Mouse (Mus musculus): ENCODE results near the gene Gm4340. TPM values are rescaled to one million over a fixed set of nuclear protein-coding genes. Genes with fewer than 3 reads are reported as not detected.
"Not testable (repeated sequence)": the region's sequence is repeated elsewhere in the genome, so short reads cannot be mapped to it uniquely, and the experiment has no call there.

Gm4340 gene
- not detected in 2 replicates for polyA plus RNA-seq (2015; fragmentation: Nextera tagmentation; extraction: Ambion mirVana)

DNA sequence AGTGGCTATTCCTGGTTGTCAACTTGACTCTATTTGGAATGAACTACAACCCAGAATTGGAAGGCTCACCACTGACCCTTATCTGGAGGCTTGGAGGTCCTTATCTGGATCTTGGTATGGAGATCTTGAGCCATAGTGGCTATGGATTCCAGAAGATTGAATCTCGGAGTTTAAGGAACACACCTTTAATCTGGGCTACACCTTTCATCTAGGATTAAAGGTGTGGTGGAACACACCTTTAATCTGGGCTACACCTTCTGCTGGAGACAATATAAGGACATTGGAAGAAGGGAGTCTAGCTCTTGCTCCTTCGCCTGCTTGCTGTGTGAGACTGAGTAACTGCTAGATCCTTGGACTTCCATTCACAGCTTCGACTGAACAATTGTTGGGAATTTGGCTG lies at the start of gene Gm4340:
Gene Gm4340, plus strand, starts transcription at position 301 of the 400 bp plus-strand sequence.
- not testable (repeated sequence) for H3K9me3 ChIP-seq; H3K4me2 ChIP-seq; H3K27me3 ChIP-seq; H3K4me3 ChIP-seq; H3K27ac ChIP-seq; H3K9ac ChIP-seq; H3K36me3 ChIP-seq; ATAC-seq (ENCODE audit: borderline replicate concordance, extremely low read depth, low FRiP score, low TSS enrichment); H3K4me1 ChIP-seq
- no CpG with 5 or more reads among the region's 3 CpGs for WGBS

DNA sequence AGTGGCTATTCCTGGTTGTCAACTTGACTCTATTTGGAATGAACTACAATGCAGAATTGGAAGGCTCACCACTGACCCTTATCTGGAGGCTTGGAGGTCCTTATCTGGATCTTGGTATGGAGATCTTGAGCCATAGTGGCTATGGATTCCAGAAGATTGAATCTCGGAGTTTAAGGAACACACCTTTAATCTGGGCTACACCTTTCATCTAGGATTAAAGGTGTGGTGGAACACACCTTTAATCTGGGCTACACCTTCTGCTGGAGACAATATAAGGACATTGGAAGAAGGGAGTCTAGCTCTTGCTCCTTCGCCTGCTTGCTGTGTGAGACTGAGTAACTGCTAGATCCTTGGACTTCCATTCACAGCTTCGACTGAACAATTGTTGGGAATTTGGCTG lies 42.6 kb upstream of the Gm4340 start, which contains the start of gene Gm6763:
Gene Gm6763, plus strand, starts transcription at position 301 of the 400 bp plus-strand sequence.
- H3K4me1 ChIP-seq; H3K9ac ChIP-seq; H3K9me3 ChIP-seq; ATAC-seq (ENCODE audit: borderline replicate concordance, extremely low read depth, low FRiP score, low TSS enrichment); H3K27ac ChIP-seq; H3K4me2 ChIP-seq; H3K36me3 ChIP-seq; H3K4me3 ChIP-seq; H3K27me3 ChIP-seq: not testable (repeated sequence)
- WGBS = no CpG with 5 or more reads among the region's 3 CpGs

DNA sequence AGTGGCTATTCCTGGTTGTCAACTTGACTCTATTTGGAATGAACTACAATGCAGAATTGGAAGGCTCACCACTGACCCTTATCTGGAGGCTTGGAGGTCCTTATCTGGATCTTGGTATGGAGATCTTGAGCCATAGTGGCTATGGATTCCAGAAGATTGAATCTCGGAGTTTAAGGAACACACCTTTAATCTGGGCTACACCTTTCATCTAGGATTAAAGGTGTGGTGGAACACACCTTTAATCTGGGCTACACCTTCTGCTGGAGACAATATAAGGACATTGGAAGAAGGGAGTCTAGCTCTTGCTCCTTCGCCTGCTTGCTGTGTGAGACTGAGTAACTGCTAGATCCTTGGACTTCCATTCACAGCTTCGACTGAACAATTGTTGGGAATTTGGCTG lies 34.1 kb upstream of the Gm4340 start, which contains the start of gene Gm8764:
Gene Gm8764, plus strand, starts transcription at position 301 of the 400 bp plus-strand sequence.
- not testable (repeated sequence) for H3K4me2 ChIP-seq; H3K36me3 ChIP-seq; H3K27me3 ChIP-seq; H3K4me3 ChIP-seq; H3K9me3 ChIP-seq; H3K27ac ChIP-seq; ATAC-seq (ENCODE audit: borderline replicate concordance, extremely low read depth, low FRiP score, low TSS enrichment); H3K4me1 ChIP-seq; H3K9ac ChIP-seq
- WGBS = no CpG with 5 or more reads among the region's 3 CpGs

DNA sequence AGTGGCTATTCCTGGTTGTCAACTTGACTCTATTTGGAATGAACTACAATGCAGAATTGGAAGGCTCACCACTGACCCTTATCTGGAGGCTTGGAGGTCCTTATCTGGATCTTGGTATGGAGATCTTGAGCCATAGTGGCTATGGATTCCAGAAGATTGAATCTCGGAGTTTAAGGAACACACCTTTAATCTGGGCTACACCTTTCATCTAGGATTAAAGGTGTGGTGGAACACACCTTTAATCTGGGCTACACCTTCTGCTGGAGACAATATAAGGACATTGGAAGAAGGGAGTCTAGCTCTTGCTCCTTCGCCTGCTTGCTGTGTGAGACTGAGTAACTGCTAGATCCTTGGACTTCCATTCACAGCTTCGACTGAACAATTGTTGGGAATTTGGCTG lies 25.6 kb upstream of the Gm4340 start, which contains the start of gene Gm21304:
Gene Gm21304, plus strand, starts transcription at position 301 of the 400 bp plus-strand sequence.
- H3K9me3 ChIP-seq; H3K36me3 ChIP-seq; H3K4me1 ChIP-seq; H3K4me2 ChIP-seq; H3K27me3 ChIP-seq; ATAC-seq (ENCODE audit: borderline replicate concordance, extremely low read depth, low FRiP score, low TSS enrichment); H3K27ac ChIP-seq; H3K9ac ChIP-seq; H3K4me3 ChIP-seq: not testable (repeated sequence)
- no CpG with 5 or more reads among the region's 3 CpGs for WGBS

DNA sequence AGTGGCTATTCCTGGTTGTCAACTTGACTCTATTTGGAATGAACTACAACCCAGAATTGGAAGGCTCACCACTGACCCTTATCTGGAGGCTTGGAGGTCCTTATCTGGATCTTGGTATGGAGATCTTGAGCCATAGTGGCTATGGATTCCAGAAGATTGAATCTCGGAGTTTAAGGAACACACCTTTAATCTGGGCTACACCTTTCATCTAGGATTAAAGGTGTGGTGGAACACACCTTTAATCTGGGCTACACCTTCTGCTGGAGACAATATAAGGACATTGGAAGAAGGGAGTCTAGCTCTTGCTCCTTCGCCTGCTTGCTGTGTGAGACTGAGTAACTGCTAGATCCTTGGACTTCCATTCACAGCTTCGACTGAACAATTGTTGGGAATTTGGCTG lies 17.1 kb upstream of the Gm4340 start, which contains the start of gene Gm21312:
Gene Gm21312, plus strand, starts transcription at position 301 of the 400 bp plus-strand sequence.
- not testable (repeated sequence) for H3K4me3 ChIP-seq; H3K4me1 ChIP-seq; H3K4me2 ChIP-seq; H3K9ac ChIP-seq; H3K27ac ChIP-seq; ATAC-seq (ENCODE audit: borderline replicate concordance, extremely low read depth, low FRiP score, low TSS enrichment); H3K27me3 ChIP-seq; H3K9me3 ChIP-seq; H3K36me3 ChIP-seq
- no CpG with 5 or more reads among the region's 3 CpGs for WGBS

DNA sequence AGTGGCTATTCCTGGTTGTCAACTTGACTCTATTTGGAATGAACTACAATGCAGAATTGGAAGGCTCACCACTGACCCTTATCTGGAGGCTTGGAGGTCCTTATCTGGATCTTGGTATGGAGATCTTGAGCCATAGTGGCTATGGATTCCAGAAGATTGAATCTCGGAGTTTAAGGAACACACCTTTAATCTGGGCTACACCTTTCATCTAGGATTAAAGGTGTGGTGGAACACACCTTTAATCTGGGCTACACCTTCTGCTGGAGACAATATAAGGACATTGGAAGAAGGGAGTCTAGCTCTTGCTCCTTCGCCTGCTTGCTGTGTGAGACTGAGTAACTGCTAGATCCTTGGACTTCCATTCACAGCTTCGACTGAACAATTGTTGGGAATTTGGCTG lies 8.6 kb upstream of the Gm4340 start, which contains the start of gene Gm20765:
Gene Gm20765, plus strand, starts transcription at position 301 of the 400 bp plus-strand sequence.
- not testable (repeated sequence) for H3K27ac ChIP-seq; H3K4me3 ChIP-seq; H3K36me3 ChIP-seq; H3K4me2 ChIP-seq; H3K4me1 ChIP-seq; H3K9me3 ChIP-seq; ATAC-seq (ENCODE audit: borderline replicate concordance, extremely low read depth, low FRiP score, low TSS enrichment); H3K27me3 ChIP-seq; H3K9ac ChIP-seq
- WGBS = no CpG with 5 or more reads among the region's 3 CpGs

DNA sequence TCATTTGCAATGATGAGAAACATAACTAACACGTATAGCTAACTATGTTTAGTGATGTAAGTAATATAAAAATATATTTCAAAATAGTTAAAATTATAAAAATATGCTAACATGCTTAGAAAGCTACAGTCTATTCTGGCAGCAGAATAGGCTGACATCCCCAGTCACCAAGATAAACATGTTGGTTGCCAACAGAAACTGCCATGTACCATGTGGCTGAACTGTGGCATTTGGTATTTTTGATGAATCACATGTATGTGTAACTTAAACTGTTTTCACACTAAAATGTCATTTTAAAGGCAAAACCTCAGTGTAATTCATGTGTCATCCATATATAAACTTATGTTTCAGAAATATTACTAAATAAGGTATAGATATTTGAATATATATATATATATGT lies 15.8 kb downstream of the Gm4340 start:
- no peaks in the 10 kb centered on the region for H3K36me3 ChIP-seq
- no peak for ATAC-seq (ENCODE audit: borderline replicate concordance, extremely low read depth, low FRiP score, low TSS enrichment)
- H3K4me2 ChIP-seq = no peak overlapping the region
- no peak overlapping the region for H3K27ac ChIP-seq
- no peaks in the 10 kb centered on the region for H3K9me3 ChIP-seq
- no peak overlapping the region for H3K4me3 ChIP-seq
- WGBS = 89% methylated on average over 1 of the region's 1 CpGs
- H3K9ac ChIP-seq = no peak overlapping the region
- no peaks in the 10 kb centered on the region for H3K4me1 ChIP-seq
- H3K27me3 ChIP-seq = no peaks in the 10 kb centered on the region

DNA sequence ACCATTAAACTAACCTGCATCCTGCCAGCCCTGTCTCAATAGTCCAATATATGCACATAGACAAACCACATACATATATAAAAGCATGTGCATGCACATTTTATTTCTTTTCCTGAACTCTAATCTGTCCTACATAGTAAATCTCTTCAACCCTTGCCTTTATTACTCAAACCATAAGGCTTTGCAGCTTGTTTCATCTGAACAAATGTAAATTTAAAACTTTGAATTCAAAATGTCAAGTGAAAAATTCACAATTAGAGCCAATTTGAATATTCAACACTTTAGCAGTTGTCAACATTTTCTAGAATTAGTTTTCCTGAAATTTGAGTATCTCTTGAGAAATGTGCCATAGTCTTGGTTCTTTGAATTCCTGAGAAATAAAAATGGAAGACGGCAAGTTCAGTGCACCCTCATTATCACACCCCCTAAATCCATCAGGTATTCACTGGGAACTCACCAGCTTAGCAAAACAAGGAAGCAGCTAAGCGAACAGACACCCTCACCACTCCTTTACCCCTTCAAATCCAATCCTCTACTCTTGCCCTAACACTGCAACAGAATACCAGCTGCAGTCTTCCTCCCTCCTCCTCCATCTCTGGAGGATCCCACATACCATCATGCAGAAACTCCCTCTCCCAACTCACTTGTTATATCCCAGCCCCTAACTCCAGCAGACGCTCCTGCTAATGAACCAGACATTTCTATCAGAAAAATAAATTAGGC lies 16.6 kb downstream of the Gm4340 start:
- Histone ChIP-seq H3K27me3 (no peaks in the 10 kb centered on the region), H3K4me2 (no peak overlapping the region), H3K4me1 (no peaks in the 10 kb centered on the region), H3K9me3 (no peaks in the 10 kb centered on the region), H3K4me3 (no peak overlapping the region), H3K9ac (no peak overlapping the region), H3K27ac (no peak overlapping the region), H3K36me3 (no peaks in the 10 kb centered on the region)
- no peak for ATAC-seq (ENCODE audit: borderline replicate concordance, extremely low read depth, low FRiP score, low TSS enrichment)
- 59% methylated on average over 3 of the region's 3 CpGs for WGBS

DNA sequence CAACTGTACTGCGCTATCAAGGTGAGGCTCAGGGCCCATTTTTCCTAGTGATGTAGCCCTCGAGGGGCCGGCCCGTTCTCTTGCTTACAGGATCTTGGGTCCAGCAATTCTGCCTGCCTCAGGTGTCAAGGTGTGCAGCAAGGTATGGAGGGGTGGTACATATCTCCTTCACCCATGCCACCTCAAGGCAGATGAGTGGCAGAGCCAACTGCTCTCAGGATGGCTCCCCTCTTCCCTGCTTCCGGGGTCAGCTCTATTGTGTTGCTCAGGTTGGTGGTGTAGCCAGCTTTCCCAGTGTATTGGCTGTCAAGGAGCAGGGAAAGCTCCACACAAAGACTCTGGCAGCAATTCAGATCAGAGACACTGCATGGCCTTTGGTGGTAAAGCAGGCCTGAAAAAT lies 20.7 kb downstream of the Gm4340 start:
- no peak overlapping the region for H3K4me3 ChIP-seq
- no peaks in the 10 kb centered on the region for H3K9me3 ChIP-seq
- H3K27me3 ChIP-seq = no peaks in the 10 kb centered on the region
- no peaks in the 10 kb centered on the region for H3K36me3 ChIP-seq
- H3K4me2 ChIP-seq = no peak overlapping the region
- no peak; the same call in 1 of the 2 replicates for ATAC-seq (ENCODE audit: borderline replicate concordance, extremely low read depth, low FRiP score, low TSS enrichment)
- H3K4me1 ChIP-seq = no peaks in the 10 kb centered on the region
- 88% methylated on average over 5 of the region's 5 CpGs for WGBS
- no peak overlapping the region for H3K27ac ChIP-seq
- H3K9ac ChIP-seq = no peak overlapping the region

DNA sequence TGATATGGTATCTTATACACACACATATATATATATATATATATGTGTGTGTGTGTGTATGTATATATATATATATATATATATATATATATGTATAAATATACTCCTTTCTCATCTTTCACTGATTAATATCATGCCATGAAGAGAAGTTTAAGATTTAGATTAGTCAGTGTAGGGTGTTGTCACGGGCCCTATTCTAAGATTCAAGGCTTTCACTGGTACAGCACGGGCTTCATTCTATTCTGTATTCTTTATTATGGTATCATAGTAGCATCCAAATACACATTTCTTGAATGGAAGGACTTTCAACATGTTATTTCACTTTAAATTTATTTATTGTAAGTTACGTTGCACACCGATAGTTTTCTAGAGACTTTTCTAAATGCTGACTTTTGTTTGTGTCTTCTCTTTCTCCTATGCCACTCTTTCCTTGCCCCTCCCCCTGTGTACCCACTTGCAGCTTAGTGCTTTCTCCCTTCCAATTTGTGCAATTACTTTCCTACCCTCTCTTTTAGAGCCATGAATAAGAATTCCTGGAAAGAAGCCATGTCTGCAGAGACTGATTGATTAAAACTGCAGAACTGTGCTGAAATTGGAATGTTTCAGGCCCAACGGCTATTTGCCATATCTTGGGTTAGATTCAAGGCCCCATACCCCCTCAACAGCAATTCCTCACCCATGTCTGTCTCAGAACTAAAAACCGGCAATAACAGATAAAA lies 26.6 kb downstream of the Gm4340 start:
- Histone ChIP-seq H3K36me3 (no peaks in the 10 kb centered on the region), H3K27ac (no peak overlapping the region), H3K4me2 (no peak overlapping the region), H3K9ac (no peak overlapping the region), H3K4me1 (no peaks in the 10 kb centered on the region), H3K27me3 (no peaks in the 10 kb centered on the region), H3K9me3 (no peaks in the 10 kb centered on the region), H3K4me3 (no peak overlapping the region)
- WGBS = 75% methylated on average over 6 of the region's 6 CpGs
- ATAC-seq (ENCODE audit: borderline replicate concordance, extremely low read depth, low FRiP score, low TSS enrichment) = no peak
